Mouse (Mus musculus): ENCODE data around the gene Dcn. TPM values are rescaled to one million over a fixed set of nuclear protein-coding genes. Genes with fewer than 3 reads are reported as not detected.

The Dcn gene
- total RNA-seq, 2 experiments from 2014 or later: 271 to 286 TPM

DNA sequence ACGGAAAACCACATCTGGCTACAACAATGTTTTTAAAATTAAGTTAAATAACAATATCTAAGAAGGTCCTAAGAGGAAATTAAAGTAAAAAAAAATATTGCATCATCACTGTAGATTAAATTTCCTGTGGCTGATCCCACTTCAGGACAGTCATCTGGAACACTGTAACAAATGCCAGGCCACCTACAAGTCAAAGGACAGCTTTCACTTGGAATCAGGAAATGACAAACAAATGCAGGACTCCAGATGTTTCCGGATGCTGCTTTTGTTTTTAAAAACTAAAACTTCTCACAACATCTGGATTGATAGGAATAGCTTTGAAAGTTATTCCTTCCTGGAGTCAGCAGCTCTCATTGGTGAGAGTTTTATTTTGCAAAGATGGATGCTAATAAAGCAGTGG lies 57.5 kb downstream of the Dcn start:
- no peak for DNase-seq
- intact Hi-C loops (cut with DNase I): no loop called here

DNA sequence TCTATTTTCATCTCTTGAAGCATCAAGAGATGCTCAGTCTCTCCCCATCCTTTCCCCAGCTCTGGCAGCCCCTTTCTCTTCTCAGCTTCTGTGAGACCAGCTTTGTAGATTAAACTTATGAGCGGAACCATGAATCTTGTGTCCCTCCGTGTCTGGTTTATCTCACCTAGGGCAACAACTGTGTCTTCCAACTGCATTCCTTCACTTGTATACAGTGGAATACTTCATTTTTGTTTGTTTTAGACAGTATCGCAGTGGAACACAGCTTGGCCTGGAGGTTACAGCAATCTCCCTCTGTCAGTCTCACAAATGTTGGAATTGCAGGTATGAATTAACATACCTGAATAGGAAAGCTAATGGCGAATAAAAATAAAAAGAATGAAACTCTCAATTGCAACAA lies 58.8 kb downstream of the Dcn start:
- intact Hi-C loops (cut with DNase I): no loop called here
- no peak for DNase-seq

DNA sequence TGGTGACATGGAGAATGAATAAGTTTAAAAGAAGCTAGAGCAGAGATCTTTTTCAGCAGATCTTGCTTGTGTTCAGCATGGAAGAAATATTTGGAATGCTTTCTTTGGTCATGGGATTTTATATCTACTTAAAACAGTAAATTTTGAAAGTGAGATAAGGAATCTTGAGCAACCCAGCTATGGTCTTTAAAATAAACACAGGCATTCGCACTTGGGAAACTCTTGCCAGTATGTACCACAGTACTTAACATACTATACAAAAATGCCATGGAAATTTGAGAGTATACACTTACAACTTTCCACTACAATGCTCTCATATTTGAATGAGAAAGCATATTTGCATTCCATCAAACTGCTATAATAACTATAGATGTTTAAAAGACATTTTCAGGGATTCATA lies 68.3 kb downstream of the Dcn start:
- intact Hi-C loops (cut with DNase I): no loop called here
- DNase-seq: no peak

DNA sequence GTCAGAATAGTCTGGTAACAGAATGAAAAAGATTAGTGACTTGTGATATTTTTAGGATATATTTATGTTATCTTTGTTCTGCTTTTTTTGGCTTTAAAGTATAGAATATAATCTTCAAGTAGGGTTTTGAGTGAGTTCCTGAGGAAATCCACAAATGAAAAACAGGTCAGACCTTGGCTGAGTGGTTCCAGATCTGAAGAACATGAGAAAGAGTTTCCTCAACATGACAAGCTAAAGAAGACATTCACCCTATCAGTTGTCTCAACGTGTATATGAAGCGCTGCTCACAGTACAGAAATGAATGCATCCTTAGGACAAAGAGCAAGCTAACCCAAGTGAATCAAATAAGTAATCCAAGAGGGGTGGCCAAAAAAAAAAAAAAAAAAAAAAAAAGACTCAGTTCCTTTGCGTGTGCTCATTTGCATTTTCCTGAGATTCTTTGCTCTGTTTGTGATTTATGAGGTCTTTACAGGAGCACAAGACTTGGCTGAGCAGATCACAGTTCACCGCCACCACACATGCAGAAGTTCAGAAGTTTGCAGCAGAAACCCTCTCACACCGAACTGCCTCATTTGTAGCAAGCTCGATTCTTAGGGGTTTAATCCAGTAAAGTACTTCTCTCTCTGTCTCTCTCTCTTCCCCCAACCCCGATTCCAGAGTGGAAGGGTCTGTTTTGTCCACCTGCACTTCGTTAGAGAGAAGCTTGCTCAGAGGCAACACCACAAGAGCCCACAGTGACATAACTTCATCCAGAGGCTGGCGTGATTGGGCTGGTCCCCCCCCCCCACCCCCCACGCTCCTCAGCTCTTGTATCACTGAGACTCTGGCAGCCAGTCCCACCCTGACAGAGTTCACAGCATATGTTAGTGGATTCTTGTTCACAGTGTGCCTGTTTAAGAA lies 85.8 kb downstream of the Dcn start, which contains the start of gene Lum:
Gene Lum (plus strand): TSS at position 172 of the 900 bp plus-strand sequence.
- intact Hi-C loops (cut with DNase I): no loop called here
- peak in 1 of 2 experiments; percentile 10 for DNase-seq

DNA sequence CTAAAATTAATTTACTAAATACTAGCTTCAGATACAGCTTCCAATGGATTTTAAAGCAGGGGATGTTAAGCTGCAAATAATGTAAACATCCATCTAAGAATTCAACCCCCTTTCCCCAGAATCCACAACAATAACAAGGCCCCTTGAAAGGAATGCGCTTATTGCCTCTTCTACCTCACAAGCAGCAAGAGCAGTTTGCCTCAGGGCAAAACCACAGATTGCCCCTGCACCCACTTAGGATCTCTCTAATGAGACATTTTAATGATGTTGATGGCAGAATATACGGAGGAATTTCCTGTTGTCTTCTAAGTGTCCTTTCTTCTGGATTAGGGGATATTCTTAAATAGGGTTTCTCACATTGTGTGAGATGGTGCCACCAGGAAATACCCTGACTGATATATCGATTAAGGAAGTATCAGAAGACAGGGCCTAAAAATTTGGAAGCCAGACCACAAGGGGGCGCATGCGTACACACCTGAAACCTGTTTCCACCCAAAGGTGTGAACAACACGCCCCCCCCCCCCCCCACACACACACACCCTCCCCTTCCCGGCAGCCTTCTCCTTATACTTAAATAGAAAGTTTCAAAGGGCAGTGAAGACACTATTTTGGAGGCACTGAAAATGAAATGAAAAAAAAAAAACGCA lies 88.2 kb downstream of the Dcn start:
- DNase-seq: no peak
- intact Hi-C loops (cut with DNase I): no loop called here

Other genes with a start within 250 kb of the Dcn start
- gene Lum, start 85.5 kb downstream of the Dcn start, total RNA-seq (2021): 10 to 100 TPM; 18.9 to 21.1 TPM
- gene Kera, start 127.3 kb downstream of the Dcn start, total RNA-seq (2021): 10 to 100 TPM; 15.3 to 16.8 TPM
- gene Epyc, start 164.5 kb downstream of the Dcn start, total RNA-seq (2021): under 1 TPM in 1 of 2 experiments, not detected in 1; 0.15 TPM
- gene Ccer1, start 213.4 kb downstream of the Dcn start, total RNA-seq (2021): not detected
- gene C030005K15Rik, start 247.1 kb downstream of the Dcn start, total RNA-seq (2021): not detected